Comparison of ENCODE assay signal across 36 mouse cellular contexts in the genomic region with DNA sequence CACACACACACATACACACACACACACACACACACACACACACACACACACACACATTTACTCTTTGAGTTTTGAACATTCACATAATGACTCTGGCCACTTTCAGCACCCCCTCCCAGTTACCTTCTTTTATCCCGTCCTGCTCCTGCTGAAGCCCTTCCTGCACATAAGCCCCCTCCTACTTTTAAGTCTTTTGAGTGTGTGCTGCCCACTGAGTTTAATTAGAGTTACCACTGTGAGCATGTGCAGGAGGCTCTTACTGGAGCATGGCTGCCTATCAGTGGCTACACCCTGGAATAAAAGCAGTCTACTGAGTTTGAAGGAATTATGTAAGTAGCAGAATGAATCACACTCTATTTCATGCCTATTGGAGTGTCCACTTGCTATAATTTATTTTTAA. TPM values are rescaled to one million over a fixed set of nuclear protein-coding genes. Genes with fewer than 3 reads are reported as not detected.
"Had no signal": no experiment of that assay in that cellular context is flagged by ENCODE, and none has a peak within 500 bp of the region (broad histone marks: within the 10 kb centered on the region; RNA-seq: fewer than 3 reads in every experiment).

No protein-coding gene starts in this region.

- H3K4me2 ChIP-seq: heart, embryonic 12.5 days; hindbrain, embryonic 12.5 days; hindbrain, embryonic 14.5 days; intestine, embryonic 15.5 days; limb, embryonic 12.5 days; liver, embryonic 11.5 days; liver, embryonic 13.5 days had no signal

- DNase-seq: gastrocnemius, adult 2 months; gastrocnemius, postnatal 10 days; gastrocnemius, postnatal 25 days; heart, adult 18-20 months; heart, postnatal 10 days; heart, postnatal 4 days; kidney, adult 18-20 months; kidney, adult 8-10 months; kidney, postnatal 10 days; kidney, postnatal 25 days; kidney, postnatal 4 days; liver; liver, embryonic 13.5 days had no signal

- ATAC-seq: hindbrain, embryonic 16.5 days; inflammation-experienced regulatory T-cells, adult 6 months; intestine, embryonic 15.5 days; intestine, postnatal 0 days had no signal

- H3K9ac ChIP-seq: heart, embryonic 12.5 days; hindbrain, embryonic 12.5 days; hindbrain, embryonic 14.5 days; intestine, embryonic 15.5 days; limb, embryonic 12.5 days; liver, embryonic 13.5 days had no signal

- H3K36me3 ChIP-seq: heart, embryonic 10.5 days; heart, embryonic 12.5 days; hindbrain, embryonic 10.5 days; hindbrain, embryonic 12.5 days; intestine, embryonic 15.5 days; limb, embryonic 12.5 days; liver, embryonic 13.5 days had no signal

- H3K9me3 ChIP-seq: heart, embryonic 10.5 days; heart, embryonic 12.5 days; hindbrain, embryonic 10.5 days; hindbrain, embryonic 12.5 days; intestine, embryonic 15.5 days; limb, embryonic 12.5 days; liver, embryonic 13.5 days had no signal

- H3K4me3 ChIP-seq: gastrocnemius, adult 2 months; heart, embryonic 10.5 days; heart, embryonic 12.5 days; hindbrain, embryonic 10.5 days; hindbrain, embryonic 12.5 days; intestine, embryonic 15.5 days; layer of hippocampus, adult 2 months; left cerebral cortex, adult 2 months; limb, embryonic 12.5 days; liver, embryonic 13.5 days had no signal

- H3K4me1 ChIP-seq: heart, embryonic 10.5 days; heart, embryonic 12.5 days; hindbrain, embryonic 10.5 days; hindbrain, embryonic 12.5 days; limb, embryonic 12.5 days; liver, embryonic 13.5 days had no signal

- H3K27ac ChIP-seq: gastrocnemius, adult 2 months; heart, embryonic 10.5 days; hindbrain, embryonic 10.5 days; hindbrain, embryonic 12.5 days; hindbrain, embryonic 14.5 days; intestine, embryonic 15.5 days; layer of hippocampus, adult 2 months; left cerebral cortex, adult 2 months; limb, embryonic 12.5 days; liver, embryonic 13.5 days had no signal

- H3K27me3 ChIP-seq: heart, embryonic 12.5 days; hindbrain, embryonic 12.5 days; intestine, embryonic 15.5 days; limb, embryonic 12.5 days; liver, embryonic 13.5 days had no signal

RNA-seq across cellular contexts. Expression of a gene that starts 26.1 kb away (rescaled TPM):
- total RNA-seq: granulocyte monocyte progenitor cell, adult 5-6 weeks; heart, adult 18-20 months; heart, adult 8-10 months; heart, postnatal 10 days; heart, postnatal 25 days; heart, postnatal 4 days had no signal
- polyA plus RNA-seq: heart, embryonic 12.5 days; heart, embryonic 14.5 days; inflammation-experienced regulatory T-cells, adult 6 months; kidney, embryonic 14.5 days; liver, embryonic 13.5 days had no signal

RNA-seq across cellular contexts. Expression of a gene that starts 58.0 kb away (rescaled TPM):
- total RNA-seq: gastrocnemius, adult 2 months; gastrocnemius, postnatal 10 days; gastrocnemius, postnatal 25 days; gastrocnemius, postnatal 4 days; granulocyte monocyte progenitor cell, adult 5-6 weeks; heart, adult 18-20 months; heart, adult 8-10 months; heart, postnatal 10 days; heart, postnatal 25 days; heart, postnatal 4 days; layer of hippocampus, adult 2 months; layer of hippocampus, postnatal 10 days had no signal
- polyA plus RNA-seq: heart, embryonic 10.5 days; heart, embryonic 12.5 days; heart, embryonic 14.5 days; heart, embryonic 16.5 days; hindbrain, embryonic 10.5 days; hindbrain, embryonic 12.5 days; hindbrain, embryonic 14.5 days; hindbrain, embryonic 16.5 days; inflammation-experienced regulatory T-cells, adult 6 months; intestine, embryonic 15.5 days; intestine, postnatal 0 days; kidney, embryonic 14.5 days; kidney, embryonic 16.5 days; limb, embryonic 12.5 days; limb, embryonic 14.5 days; liver, embryonic 11.5 days; liver, embryonic 13.5 days had no signal
